Mouse (Mus musculus): Measurements from ENCODE around the gene Use1.

The Use1 gene

DNA sequence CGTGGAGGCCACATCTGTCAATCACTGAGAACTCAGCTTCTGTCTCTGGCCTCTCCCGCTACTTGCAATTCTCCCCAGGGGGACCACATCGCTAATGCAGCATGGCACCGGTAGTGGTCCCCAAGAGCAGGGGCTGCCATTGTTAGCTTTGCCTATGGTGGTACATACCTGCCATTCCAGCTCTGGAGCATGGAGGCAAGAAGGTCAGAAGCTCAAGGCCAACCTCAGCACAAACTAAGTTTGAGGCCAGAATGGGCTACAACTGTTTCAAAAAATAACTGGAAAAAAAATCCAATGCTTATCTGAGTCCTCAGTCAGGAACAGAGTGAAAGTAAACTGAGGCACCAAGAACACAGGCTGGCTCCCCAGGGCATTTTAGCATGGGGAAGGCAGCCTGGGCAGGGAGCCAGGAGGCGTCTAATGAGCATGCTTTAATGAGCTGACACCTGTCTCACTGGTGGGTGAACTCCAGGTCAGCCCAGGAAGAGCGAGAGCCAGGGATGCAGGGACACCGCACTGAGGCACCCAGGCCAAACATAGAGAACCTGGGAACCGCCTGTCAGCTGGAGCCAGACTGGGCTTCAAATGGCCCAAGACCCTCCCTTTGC is 9.9 kb downstream of the Use1 start:
- DNase-seq (ENCODE audit: low spot score in 2 of 2): no peak

DNA sequence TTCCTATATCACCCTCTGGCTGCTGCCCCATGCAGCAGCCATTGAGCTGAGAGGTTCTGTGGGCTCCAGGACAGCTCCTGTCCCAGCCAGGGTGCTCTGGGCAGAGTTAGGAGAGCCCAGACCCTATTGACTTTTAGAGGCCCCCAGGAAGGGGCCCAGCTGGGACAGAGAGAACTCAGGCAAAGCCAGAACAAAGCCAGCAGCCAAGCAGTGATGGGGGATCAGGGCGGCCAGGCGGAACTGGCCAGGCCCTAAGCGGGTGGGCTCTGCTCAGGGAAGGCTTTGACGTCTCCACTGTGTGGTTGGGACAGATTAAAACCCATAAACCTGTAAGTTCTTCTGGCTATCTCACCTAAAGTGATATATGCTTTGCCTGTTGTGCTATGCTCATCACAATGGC is 12.4 kb downstream of the Use1 start:
- DNase-seq (ENCODE audit: low spot score in 2 of 2): no peak

DNA sequence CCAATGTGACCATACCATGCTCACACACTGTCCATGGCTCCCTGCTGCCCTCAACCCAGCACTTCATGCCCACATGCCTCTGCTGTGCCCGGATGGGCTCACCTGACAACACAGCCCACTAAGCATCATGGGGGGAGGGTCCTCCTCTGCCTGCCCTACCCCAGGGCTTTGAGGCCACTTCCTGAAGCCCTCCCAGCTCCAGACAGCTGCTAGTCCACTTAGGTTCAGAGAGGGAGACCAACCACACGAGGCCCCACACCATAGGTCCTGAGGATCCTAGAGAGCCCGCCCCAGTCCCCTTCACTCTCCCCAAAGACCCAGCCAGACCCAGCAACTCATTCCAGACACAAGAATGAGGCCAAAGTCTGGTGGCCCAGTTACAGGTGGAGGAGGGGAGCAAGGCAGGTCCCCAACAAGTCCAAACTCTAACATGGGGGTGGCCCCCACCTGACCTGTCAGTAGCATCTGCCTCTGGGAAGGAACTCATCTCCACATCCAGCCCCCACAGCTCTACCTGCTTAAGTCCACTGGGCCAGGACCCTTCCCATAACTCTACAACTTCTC is 12.9 kb downstream of the Use1 start:
- no peak for DNase-seq (ENCODE audit: low spot score in 2 of 2)

DNA sequence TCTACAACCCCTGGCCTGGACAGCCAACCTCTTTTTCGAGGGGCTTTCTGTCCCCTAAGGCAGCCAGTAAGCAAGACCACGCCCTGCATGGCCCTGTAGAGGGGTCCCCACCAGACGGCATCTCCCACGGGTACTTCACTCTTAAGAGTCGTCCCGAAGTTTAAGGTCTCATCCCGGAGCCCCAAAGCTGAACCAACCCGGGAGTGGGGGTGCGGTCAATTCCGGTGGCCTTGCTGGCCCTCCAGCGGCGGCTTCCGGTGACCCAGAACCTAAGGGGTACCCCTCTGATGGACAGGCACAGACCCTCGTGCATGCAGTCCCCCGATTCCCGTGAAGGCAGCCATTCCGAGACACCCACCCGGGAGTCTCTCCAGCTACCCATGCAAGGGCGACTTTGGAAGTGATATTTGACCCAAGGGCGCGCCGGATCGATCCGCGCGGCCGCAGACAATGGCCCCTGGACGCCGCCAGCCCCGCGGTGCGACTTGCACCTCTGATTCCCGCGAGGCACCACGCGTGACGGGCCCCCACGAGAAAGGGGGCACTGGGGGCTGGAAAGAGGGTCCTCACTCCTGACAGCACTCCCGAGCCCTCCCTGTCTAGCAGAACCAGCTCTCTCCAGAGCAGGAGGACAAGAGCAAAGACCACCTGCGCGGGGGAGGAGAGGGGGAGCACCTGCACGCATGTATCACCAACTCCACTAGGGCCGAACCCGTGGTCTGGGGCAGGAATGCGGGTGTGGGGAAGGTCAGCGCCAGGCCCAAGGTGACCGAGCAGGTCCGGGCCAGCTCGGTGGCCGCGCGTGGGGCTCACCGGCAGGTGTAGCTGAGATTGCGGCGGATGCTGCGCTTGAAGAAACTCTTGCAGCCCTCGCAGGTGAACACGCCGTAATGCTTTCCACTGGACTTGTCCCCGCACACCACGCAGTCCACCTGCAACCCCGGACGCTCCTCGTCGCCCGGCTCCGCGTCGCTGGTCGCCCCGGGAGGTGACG is 13.8 kb downstream of the Use1 start:
- no peak for DNase-seq (ENCODE audit: low spot score in 2 of 2)

DNA sequence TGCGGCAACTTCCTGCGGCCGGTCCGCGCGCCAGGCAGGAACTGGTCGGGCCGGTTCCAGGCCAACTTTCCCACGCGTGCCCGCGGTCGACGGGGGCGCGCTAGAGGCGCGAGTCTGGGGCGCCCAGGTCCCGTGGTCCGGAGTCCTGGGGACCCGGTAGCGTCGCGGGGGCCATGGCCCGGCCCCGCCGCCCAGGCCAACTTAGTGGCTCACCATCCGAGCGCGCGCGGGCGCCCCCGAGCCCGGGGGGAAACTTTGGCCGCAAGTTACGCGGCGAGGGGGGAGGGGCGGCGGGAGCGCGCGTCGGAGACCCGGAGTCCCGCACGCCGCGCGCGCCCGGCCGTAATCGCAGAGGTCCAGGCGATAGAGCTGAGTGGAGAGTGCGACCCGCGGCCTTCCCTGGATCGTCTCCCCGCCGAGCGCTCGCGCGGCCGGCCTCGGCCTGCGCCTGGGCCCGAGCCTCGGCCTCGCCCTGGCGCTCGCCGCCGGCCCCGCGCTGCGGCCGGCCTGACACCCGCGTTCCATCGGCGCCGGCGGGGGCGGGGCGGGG is 14.8 kb downstream of the Use1 start, which contains the start of gene Nr2f6:
Gene Nr2f6 (minus strand): TSS at position 540 of the 550 bp plus-strand sequence.
- peak in 1 of 2 experiments; percentile 52 for DNase-seq (ENCODE audit: low spot score in 2 of 2)

DNA sequence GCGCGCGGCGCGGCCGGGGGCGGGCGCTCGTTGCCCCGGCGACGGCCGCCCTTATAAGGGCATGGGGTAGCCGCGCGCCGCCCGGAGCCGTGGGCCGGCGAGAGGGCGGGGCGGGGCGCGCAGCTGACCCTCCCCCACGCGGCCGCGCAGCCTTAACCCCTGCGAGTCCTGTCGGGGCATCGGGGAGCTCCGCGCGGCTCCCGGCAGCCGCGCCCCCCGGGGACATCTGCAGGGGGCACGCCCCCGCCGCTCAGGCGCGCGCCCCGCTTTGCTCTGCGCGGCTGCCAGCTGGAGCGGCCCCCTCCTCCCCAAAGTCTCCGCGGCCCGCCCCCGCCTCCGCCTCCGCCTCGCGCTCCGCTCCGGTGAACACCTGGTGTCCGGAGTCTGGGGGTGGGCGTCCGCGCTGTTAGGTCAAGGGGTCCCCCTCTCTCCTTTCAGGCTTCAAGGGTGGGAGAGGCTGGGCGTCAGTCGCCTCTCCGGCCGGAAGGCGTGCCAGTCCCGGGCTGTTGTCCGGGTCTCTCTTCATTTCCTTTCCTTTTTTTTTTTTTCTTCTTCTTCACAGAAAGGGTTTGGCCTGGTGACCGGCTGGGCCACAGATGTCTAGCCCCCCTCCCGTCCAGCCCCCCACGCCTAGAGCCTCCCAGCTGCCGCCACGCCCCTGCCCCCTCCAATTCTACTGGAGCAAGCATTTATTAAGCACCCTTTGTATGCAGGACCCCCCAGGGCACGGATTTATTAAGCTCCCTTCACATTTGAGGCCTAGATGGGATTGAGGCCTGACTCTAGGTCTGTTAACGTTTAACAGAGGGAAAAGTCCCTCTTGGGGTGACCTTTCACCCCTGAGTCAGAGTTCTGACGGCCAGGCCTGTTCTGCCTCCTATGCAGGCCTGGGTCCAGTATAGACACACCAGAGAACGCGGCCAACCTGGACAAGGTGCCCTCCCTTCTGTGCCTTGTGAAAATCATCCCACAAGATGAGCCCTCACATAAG is 15.6 kb downstream of the Use1 start:
- DNase-seq (ENCODE audit: low spot score in 2 of 2): peak in 1 of 2 experiments; percentile 71

DNA sequence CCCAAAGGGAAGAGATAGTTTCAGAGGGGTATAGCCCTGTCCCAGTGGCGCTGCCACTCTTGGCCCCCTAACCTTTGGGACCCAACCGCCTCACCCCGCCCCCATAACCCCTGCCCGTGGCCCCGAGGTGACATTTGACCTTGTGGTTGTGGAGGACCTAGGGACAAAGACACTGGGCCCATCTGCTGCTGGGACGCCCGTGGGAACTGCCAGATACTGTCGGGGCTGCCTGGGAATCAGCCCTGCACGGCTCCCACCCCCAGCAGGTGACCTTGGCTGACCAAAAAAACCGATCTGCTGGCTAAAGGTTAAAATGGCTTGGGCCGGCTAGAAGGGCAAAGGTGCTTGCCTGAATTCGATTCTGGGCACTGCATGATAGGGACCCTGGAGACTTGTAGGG is 16.7 kb downstream of the Use1 start:
- DNase-seq (ENCODE audit: low spot score in 2 of 2): no peak

DNA sequence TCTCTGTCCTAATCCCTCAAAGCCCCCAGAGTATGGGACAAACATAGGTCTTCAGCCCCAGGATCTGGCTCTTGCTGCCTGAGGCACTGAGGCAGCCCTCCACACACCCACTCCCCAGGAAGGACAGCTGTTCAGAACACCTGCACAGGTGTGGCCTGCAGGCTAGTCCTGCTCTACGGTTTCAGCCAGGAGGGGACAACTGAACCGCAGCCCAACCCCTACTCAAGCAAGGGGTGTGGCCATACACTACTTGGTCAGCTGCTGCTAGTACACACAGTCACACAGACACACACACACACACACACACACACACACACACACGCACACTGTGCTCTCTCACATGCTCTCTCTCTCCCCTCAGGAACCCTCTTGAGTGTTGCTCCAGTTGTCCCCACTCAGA is 17.2 kb downstream of the Use1 start:
- no peak for DNase-seq (ENCODE audit: low spot score in 2 of 2)

DNA sequence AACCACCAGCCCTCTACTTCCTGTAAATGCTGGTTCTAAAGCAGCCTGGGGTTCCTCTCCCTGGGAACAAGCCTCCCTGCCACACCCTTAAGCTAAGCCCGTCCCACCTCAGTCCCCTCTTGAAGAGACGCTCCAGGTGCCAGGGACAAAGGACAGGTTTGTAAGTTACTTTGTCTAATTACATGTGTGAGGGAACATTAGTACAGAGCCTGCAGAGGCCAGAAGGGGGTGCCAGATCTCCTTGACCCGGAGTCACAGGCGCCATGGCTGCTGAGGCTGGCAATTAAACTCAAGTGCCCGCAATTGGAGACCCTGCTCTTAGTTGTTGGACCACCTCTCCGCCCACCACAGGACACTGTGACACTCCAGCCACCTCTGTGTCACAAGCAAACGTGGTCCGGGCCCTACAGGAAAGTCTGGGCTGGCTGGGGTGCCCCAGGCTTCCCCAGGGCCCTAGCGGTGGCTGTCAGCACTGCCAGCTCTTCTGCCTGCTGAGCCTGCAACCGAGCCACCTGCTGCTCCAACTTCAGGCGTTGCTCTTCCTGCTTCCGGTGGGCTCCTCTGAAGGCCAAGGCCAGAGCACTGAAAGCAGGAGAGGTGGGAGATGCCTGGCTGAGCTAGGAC is 18.7 kb downstream of the Use1 start:
- no peak for DNase-seq (ENCODE audit: low spot score in 2 of 2)

DNA sequence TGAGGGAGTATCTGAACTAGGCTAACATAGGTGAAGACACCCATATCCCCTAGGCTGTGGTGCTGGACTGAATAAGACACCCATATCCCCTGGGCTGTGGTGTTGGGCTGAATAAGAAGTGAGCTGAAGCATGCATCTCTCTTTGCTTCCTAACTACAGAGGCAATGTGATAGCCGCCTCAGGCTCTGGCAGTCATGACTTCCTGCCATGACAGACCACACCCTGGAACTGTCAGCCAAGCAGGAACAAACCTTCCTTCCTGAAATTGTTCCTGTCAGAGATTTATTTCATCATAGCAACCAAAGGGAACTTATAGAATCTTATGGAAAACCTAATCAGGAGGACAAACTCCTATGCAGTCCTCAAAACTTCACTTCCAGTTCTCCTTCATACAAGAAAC is 21.6 kb downstream of the Use1 start:
- no peak for DNase-seq (ENCODE audit: low spot score in 2 of 2)

DNA sequence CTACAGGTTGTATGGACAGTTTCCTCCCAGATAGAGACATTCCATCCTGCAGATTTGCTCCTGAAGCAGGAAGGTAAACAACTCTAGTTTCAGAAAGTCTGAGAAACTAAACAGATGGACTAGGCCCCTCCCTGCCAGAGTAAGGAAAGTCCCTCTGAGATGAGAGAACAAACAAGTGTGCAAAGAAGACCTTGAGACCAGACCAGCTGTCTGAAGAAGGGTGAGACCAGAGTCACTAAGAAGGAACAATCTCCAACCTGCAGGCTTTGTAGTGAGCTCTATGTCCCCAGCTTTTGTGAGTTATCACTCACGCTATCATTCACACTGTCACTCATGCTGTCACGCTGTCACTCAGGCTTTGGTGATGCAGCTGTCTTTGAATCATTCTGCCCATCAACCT is 25.0 kb downstream of the Use1 start:
- DNase-seq (ENCODE audit: low spot score in 2 of 2): no peak

DNA sequence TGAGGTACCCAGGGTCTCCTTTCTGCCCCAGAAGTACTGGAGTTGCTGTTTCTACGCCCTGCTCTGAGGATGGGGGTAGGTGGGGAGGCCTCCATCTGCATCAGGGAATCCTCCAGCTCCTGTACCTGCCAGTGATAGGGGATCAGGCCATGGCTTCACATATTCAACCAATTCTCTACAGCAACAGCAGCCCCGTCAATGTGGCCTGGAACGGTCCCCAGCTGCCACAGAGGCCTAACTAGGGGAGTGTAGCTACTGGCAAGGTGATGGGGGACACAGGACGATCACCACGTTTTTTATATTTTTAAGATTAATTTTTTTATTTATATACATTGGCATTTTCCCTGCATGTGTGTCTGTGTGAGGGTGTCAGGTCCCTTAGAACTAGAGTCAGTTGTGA is 25.7 kb downstream of the Use1 start:
- no peak for DNase-seq (ENCODE audit: low spot score in 2 of 2)

DNA sequence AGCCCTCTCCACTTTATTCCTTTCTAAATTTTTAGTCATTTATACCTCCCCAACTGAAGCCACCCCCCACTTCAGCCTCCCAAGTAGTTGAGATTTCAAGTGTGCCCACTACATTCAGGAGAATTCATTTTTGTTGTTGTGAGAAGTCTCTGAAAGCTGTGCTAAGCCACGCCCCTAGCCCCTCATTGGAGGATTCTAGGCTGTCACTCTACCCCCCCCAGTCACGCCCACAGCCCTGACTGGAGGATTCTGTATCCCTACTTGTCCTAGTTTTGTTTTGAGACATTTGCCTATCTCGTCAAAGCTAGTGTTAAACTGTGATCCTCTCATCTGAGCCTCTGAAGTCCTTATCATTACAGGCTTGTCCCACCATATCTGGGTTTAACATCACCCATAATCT is 26.2 kb downstream of the Use1 start:
- DNase-seq (ENCODE audit: low spot score in 2 of 2): no peak

DNA sequence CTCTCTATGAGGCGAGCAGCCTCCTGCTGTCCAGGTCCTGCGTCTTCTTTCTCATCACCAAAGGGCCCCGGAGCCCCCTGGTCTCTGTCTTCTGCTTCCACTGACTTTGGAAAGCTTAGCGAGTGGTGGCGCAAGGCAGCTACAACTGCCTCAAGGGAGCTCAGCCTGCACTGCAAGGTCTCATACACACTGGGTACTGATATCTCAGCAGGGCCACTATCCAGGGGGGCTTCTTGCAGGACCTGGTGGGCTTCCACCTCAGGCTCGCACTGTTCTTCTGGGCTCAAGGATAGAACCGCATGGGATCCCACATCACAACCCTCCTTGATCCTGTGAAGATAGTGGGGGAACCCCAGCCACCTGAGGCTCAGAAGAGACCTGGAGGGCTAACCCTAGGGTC is 27.8 kb downstream of the Use1 start:
- no peak for DNase-seq (ENCODE audit: low spot score in 2 of 2)

DNA sequence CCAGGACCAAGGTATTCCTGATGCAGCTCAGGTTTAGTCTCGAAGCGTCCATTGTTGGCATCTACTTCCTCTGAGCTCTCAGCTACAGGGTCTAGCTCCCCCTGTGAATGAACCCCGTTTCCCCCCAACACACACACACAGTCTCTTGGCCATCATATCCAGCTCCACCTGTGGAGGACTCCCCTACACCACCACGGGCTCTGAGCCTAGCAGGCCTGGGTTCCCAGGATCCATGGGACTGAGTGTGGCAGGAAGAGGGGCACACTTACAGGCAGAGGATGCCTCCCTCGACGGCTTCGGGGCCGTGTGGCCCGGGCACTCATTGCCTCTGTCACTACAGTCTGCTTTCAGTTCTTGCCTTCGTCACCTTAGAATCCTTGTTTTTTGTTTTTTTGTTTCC is 28.4 kb downstream of the Use1 start:
- no peak for DNase-seq (ENCODE audit: low spot score in 2 of 2)

DNA sequence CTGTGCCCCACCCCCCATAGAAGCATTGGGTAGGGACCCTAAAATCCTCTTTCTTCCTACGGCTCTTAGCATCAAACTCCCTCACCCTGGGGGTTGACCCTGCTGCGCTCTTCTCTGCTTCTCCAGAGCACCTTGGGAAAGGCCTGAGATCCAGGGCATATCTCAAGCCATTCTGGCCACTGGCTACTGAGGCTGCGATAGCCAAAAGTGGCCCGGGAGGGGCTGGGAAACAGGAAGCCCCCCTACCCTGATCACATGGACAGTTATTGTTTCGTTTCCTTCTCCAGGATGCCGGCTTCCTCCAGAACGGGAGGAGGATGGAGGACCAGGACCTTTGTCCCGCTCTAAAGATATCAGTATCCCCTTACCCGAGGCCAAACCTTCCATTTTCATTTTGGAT is 29.0 kb downstream of the Use1 start, which contains the start of gene Ushbp1:
Gene Ushbp1 (minus strand): TSS at position 174 of the 400 bp plus-strand sequence.
- peak in 1 of 2 experiments; percentile 1 for DNase-seq (ENCODE audit: low spot score in 2 of 2)

DNA sequence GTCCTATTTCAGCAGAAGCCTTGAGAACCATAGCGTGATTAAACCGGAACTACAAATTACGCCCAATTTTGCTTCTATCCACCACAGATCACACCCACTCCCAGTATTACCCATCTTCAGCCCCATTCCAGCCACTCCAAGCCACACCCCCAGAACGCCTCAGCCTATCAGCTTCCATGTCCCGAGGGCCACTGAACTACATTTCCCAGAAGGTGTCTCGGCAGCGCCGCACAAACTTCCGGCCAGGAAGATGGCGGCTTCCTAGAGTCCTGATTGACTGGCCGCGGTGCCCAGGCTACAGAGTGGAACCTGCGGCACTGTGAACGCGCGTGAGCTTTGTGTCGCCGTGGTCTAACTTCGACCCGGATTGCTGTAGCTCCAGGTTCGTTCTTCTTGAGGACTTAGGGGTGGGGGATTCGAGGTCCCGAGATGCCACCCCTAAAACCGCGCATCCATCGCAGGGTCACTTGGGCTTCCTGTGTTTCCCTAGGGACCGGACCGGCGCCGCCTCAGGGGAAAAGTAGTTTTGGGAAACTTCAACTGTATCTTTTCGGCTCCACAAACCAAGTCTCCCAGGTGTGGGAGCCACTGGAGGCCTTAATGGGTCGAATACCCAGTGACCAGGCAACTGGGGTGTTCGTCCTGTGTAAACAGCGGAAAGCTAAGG is 30.1 kb downstream of the Use1 start, which contains the start of gene Babam1:
Gene Babam1 (plus strand): TSS at position 223 of the 667 bp plus-strand sequence.
- peak; percentile 94 for DNase-seq (ENCODE audit: low spot score in 2 of 2)

DNA sequence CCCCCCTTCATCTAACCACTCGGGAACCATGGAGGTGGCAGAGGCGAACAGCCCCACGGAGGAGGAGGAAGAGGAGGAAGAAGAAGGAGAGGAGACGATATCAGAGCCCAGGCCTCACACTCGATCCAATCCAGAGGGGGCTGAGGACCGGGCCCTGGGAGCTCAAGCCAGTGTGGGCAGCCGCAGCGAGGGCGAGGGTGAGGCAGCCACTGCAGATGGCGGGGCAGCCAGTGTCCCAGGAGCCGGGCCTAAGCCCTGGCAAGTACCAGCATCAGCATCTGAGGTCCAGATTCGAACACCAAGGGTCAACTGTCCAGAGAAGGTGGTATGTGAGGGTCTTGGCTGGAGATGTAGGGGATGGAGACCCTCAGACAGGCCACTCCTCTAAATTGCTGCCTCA is 31.1 kb downstream of the Use1 start:
- no peak for DNase-seq (ENCODE audit: low spot score in 2 of 2)

DNA sequence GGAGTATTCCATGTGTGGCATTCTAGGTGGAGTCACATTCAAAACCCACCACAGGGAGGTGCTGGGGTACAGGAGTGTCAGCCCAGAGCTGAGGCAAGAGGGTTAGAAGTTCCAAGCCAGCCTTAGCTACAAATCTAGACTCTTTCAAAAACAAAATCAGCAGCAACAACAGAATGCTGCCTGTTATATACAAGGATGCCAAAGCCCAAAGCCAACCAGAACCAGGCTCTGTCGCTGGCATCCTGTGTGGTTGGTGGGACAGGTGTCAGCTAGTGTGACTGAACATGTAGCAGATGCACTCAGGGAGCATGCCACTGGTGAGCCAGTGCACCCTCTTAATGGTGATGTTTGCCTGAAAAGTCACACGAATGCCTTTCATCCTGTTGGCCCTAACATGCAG is 34.2 kb downstream of the Use1 start:
- no peak for DNase-seq (ENCODE audit: low spot score in 2 of 2)

DNA sequence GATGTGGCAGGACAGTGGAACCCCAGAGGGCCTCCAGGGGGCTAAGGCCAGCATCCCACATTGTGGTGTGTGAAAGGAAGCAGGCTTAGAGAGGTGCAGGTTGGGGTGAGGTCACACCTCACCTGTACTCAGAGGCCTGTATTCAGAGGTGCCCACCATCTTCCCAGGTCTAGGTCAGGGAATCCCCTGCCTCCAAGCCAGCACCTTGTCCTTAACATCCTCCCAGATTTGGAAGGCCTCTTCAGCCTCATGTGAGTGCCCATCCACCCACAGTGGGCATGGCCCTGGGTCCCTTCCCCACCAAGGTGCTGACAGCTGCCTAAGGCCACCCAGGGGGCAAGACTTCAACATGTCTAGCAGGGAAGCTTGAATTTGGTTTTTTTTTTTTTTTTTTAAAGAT is 34.8 kb downstream of the Use1 start:
- DNase-seq (ENCODE audit: low spot score in 2 of 2): no peak

Measured in right cerebral cortex, adult 2 months (tissue).